Mouse (Mus musculus): ENCODE measurements around the gene Crebbp. TPM values are rescaled to one million over a fixed set of nuclear protein-coding genes. Genes with fewer than 3 reads are reported as not detected.

The Crebbp gene
- total RNA-seq, 2 experiments from 2014 or later: 75.3 to 89.6 TPM

- DNase-seq (ENCODE audit: extremely low spot score in 1 of 2, low spot score in 1 of 2): no peak
Observed at GRCm38 (mm10) chr16:4064945-4065344, 148.9 kb downstream of the Crebbp start.

DNA sequence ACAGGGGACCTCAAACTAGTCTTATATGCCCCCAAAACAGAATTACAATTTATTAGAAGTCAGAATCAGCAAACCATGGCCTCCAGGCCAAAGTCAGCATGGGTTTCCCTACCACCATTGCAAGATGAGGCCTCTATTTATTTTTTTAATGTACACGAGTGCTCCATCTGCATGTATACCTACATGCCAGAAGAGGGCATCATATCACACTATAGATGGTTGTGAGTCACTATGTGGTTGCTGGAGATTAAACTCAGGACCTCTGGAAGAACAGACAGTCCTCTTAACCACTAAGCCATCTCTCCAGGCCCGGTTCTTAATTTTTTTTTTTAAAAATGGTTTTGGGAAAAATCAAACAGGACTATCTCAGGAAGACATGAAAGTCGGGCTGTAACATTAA, 160.0 kb downstream of the Crebbp start:
- no peak for DNase-seq (ENCODE audit: extremely low spot score in 1 of 2, low spot score in 1 of 2)

- no peak for DNase-seq (ENCODE audit: extremely low spot score in 1 of 2, low spot score in 1 of 2)
Observed at GRCm38 (mm10) chr16:4052601-4053000, 161.2 kb downstream of the Crebbp start.

- DNase-seq (ENCODE audit: extremely low spot score in 1 of 2, low spot score in 1 of 2): no peak
Observed at GRCm38 (mm10) chr16:4045524-4045923, 168.3 kb downstream of the Crebbp start.

GRCm38 (mm10) chr16:4044093-4044492, 169.7 kb downstream of the Crebbp start:
- no peak for DNase-seq (ENCODE audit: extremely low spot score in 1 of 2, low spot score in 1 of 2)

DNA sequence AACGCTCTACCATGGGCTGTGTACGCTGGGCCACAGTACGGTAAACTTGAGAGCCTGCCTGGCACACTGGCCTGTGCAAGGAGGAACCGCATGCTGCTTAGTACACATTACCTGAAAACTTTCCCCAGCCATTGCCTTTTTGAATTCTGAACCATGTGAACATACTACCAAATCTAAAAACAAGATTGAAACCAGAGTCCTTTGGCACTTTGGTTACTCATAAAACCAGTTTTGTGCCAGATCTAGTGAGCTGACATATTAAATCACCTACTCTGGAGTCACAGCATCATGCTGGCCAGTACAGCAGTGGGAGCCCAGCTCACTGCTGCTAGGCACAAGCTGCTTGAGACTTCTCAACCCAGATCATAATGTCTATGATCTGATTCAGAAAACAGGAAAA, 172.2 kb downstream of the Crebbp start:
- no peak for DNase-seq (ENCODE audit: extremely low spot score in 1 of 2, low spot score in 1 of 2)

DNA sequence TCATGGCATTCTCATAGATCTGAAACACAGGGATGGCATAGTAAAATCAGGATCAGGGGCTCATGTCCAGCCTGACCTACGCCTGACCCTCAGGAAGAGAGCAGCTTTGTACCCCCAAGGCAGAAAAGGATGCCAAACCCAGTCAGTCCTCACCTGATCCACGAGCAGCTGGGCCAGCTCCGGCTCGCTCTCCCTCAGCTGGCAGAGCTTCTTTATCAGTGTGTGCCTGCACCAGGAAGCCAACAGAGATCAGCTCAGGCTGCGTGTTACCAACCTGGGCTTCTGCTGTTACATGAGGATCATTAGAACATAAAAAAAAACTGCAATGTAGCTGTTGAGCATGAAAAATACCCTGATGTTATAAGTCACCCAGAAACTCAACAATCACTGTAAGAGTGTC, 173.6 kb downstream of the Crebbp start:
- no peak for DNase-seq (ENCODE audit: extremely low spot score in 1 of 2, low spot score in 1 of 2)

GRCm38 (mm10) chr16:4037690-4038089, 176.1 kb downstream of the Crebbp start:
- no peak for DNase-seq (ENCODE audit: extremely low spot score in 1 of 2, low spot score in 1 of 2)

DNA sequence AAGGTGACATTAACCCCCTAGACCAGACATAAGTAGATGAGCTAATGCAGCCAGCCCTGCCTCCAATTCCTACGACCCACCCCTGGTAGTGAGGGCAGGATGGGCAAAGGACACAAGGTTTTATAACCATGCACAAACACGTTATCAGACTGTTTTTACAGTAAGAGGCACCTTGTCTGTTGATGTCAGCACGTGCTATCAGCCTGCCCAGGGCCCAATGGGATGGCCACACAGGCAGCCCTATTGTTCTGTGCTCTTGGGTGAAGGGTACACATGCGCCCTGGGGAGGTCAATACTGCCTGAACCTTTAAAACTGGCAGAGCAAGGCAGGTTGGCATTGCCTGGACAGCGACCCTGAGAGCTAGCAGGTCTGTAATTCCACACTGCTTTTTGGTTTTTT, 177.0 kb downstream of the Crebbp start, which contains the start of gene Dnase1:
TSS of gene Dnase1 (plus strand) at position 136 of the 400 bp plus-strand sequence.
- no peak for DNase-seq (ENCODE audit: extremely low spot score in 1 of 2, low spot score in 1 of 2)

DNA sequence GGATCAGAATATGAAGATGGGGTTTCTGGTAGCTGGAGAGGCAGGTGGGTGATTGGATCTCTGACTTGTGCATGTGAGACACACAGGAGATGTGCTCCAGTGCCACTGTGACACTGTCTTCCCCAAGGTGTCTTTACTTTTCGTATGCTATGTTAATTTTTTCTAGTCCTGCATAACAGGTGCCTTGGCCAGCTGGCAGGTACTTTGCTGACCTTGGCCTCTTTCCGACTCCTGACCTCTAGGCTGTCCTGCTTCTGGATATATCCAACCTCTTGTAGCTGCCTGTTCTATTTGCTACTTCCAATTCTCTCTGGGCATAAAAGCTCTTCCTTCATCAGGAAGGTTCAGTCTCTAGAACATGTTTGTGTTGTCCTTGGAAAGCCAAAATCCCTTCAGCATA, 178.2 kb downstream of the Crebbp start:
- DNase-seq (ENCODE audit: extremely low spot score in 1 of 2, low spot score in 1 of 2): no peak

DNA sequence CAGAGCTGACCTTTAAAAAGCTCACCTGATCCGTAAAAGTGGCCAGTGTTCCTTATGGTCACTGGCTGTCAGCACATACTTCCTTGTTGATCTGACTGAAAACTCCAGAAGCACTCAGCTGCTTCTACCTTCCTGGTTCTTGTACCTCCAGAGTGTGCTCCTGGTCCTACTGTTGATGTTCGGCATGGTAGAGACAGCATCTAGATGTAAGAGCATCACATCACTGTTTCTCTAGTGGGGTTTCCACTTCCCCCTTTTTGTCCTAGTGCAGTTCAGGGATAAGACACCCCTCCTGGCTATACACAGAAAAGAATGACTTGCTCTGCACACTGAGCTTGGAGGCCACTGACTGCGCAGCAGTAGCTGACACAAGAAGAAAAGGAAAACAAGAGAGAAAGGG, 179.3 kb downstream of the Crebbp start:
- no peak for DNase-seq (ENCODE audit: extremely low spot score in 1 of 2, low spot score in 1 of 2)

DNA sequence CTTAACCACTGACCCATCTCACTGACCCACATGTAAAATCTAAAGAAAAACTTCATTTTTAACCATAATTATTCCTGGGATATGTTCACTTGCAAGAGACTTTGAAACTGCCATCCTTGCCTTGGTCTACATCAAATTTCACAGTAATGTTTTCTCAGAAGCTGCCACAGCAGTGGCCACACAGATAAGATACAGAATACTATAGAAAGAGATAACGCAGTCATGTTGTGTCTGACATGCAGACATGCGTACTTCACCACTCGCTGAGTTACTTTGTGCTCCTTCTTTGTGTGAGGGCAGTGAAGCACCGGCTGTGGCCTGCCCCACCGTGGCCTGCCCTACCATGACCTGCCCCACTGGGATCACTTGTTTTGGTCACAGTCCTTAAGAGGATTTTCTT, 179.8 kb downstream of the Crebbp start:
- DNase-seq (ENCODE audit: extremely low spot score in 1 of 2, low spot score in 1 of 2): no peak

GRCm38 (mm10) chr16:4032341-4032748, 181.5 kb downstream of the Crebbp start:
- DNase-seq (ENCODE audit: extremely low spot score in 1 of 2, low spot score in 1 of 2): no peak

DNA sequence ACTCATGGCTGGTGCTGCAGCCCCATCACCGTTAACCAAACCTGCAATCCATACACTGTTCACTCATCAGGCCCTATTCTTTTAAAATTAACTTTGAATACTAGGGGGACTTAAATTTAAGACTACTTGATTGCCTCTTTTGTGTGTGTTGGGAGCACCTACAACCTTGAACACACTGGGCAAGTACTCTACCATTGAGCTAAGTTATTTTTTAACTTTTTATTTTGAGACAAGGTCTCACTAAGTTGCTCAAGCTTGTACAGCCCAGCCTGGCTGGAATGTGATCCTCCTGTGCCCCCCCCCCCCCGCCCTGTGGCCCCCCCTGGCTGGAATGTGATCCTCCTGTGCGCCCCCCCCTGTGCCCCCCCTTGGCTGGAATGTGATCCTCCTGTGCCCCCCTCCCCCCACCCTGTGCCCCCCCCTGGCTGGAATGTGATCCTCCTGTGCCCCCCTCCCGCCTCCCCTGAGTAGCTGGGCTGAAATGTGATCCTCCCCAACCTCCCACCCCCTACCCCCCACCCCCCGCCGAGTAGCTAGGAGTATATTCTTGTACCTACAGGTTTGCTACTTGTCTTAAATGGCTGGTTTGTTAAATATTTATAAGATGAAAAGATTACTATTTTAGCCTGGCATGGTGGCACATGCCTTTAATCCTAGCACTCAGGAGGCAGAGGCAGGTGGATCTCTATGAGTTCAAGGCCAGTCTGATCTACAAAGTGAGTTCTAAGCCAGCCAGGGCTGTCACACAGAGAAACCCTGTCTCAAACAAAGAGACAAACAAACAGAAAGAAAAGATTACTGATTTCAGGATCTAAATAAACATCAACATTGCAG, 182.1 kb downstream of the Crebbp start:
- no peak for DNase-seq (ENCODE audit: extremely low spot score in 1 of 2, low spot score in 1 of 2)

Small RNA genes lying within 50 kb of the gene (microRNA-seq; reads per million reads assigned to microRNA genes)
- 0 reads per million in 2 experiments for gene Gm23413

Other genes with a start within 250 kb of the Crebbp start
- gene Nlrc3, start 237.4 kb downstream of the Crebbp start, total RNA-seq (2021): 1 to 10 TPM; 1.3 to 2.0 TPM
- gene Slx4, start 210.2 kb downstream of the Crebbp start, total RNA-seq (2021): 10 to 100 TPM; 44.1 to 45.4 TPM
- gene Dnase1, start 177.1 kb downstream of the Crebbp start, total RNA-seq (2021): not detected
- 10 to 100 TPM; 65.0 to 73.1 TPM for gene Trap1, start 136.2 kb downstream of the Crebbp start, total RNA-seq (2021)
- gene Adcy9, start 206.5 kb upstream of the Crebbp start, total RNA-seq (2021): 10 to 100 TPM; 92.5 to 98.5 TPM